Mouse (Mus musculus) c-Kit-positive CD71-positive TER-119-positive erythroid progenitor cells, embryonic 14.5 days (primary cell): ENCODE measurements around the gene Gm28038.

ENCODE experiments used
- DNase-seq: peaks from one replicate; pipeline ENCODE4 v3.0.0-alpha.2; 2013; ENCODE audit warnings: low spot score

The Gm28038 gene

GRCm38 (mm10) chr2:30280743-30281142 is at the start of gene Gm28038:
Gene Gm28038, plus strand, starts transcription at chr2:30281043.
- DNase-seq = no peak

GRCm38 (mm10) chr2:30235593-30235992 is 45.2 kb upstream of the Gm28038 start:
- DNase-seq = no peak

GRCm38 (mm10) chr2:30236426-30237198 is 44.2 kb upstream of the Gm28038 start:
- DNase-seq = peak; percentile 20

GRCm38 (mm10) chr2:30237199-30237880 is 43.5 kb upstream of the Gm28038 start, which contains the start of gene Lrrc8a:
Gene Lrrc8a, plus strand, starts transcription at chr2:30237715.
- DNase-seq = peak; percentile 96

GRCm38 (mm10) chr2:30237881-30238280 is 43.0 kb upstream of the Gm28038 start:
- no peak for DNase-seq

GRCm38 (mm10) chr2:30238906-30239465 is 41.9 kb upstream of the Gm28038 start:
- DNase-seq = no peak

- peak; percentile 54 for DNase-seq
Measured at GRCm38 (mm10) chr2:30239777-30240176, 41.1 kb upstream of the Gm28038 start.

GRCm38 (mm10) chr2:30240267-30240666 is 40.6 kb upstream of the Gm28038 start, which contains the start of gene Gm28035:
Gene Gm28035, plus strand, starts transcription at chr2:30240567.
- no peak for DNase-seq

GRCm38 (mm10) chr2:30242509-30242908 is 38.3 kb upstream of the Gm28038 start:
- no peak for DNase-seq

GRCm38 (mm10) chr2:30243391-30243790 is 37.5 kb upstream of the Gm28038 start:
- DNase-seq = no peak

- no peak for DNase-seq
Measured at GRCm38 (mm10) chr2:30244595-30245178, 36.2 kb upstream of the Gm28038 start.

GRCm38 (mm10) chr2:30247036-30247435 is 33.8 kb upstream of the Gm28038 start:
- no peak for DNase-seq

GRCm38 (mm10) chr2:30247681-30248080 is 33.2 kb upstream of the Gm28038 start:
- DNase-seq = no peak

- no peak for DNase-seq
Measured at GRCm38 (mm10) chr2:30249182-30249581, 31.7 kb upstream of the Gm28038 start.

GRCm38 (mm10) chr2:30250166-30251128 is 30.4 kb upstream of the Gm28038 start:
- DNase-seq = no peak

GRCm38 (mm10) chr2:30251417-30252104 is 29.3 kb upstream of the Gm28038 start:
- peak; percentile 39 for DNase-seq

- no peak for DNase-seq
Measured at GRCm38 (mm10) chr2:30252521-30252920, 28.3 kb upstream of the Gm28038 start.

GRCm38 (mm10) chr2:30253809-30254208 is 27.0 kb upstream of the Gm28038 start:
- no peak for DNase-seq

GRCm38 (mm10) chr2:30255631-30256395 is 25.0 kb upstream of the Gm28038 start:
- DNase-seq = no peak
